In genomic region chr10:25488456-25488855, GRCm38 (mm10) we compare ENCODE assay signal across 9 mouse cellular contexts. TPM values are rescaled to one million over a fixed set of nuclear protein-coding genes. Genes with fewer than 3 reads are reported as not detected.
DNase-seq lines count a peak whose midpoint lies in the region; ATAC-seq and TF ChIP-seq lines count a peak whose summit lies in the region.
"Had no signal": no experiment of that assay in that cellular context is flagged by ENCODE, and none has a peak within 500 bp of the region (broad histone marks: within the 10 kb centered on the region; RNA-seq: fewer than 3 reads in every experiment).

No protein-coding gene starts in this region.

- no peaks in the 10 kb centered on the region for H3K27me3 ChIP-seq in E14TG2a.4 (ENCODE audit: insufficient read depth, low read length)
- H3K27me3 ChIP-seq in heart, embryonic 16.5 days (ENCODE audit: control insufficient read depth, insufficient read depth, low read length) = no peaks in the 10 kb centered on the region
- H3K27me3 ChIP-seq: limb, embryonic 15.5 days had no signal

- 19% methylated on average over 1 of the region's 1 CpGs for WGBS in heart, embryonic 16.5 days
- WGBS in lung, adult 2 months = 14% methylated on average over 1 of the region's 1 CpGs

- H3K9ac ChIP-seq in heart, embryonic 16.5 days (ENCODE audit: low read length) = no peak overlapping the region
- H3K9ac ChIP-seq: limb, embryonic 15.5 days had no signal

- TF ChIP-seq POLR2A in lung, adult 2 months (IDR thresholded peaks at IDR 0.05; ENCODE audit: borderline replicate concordance, extremely low read depth, low read depth, low read length) = no peak

- TF ChIP-seq CTCF in E14TG2a.4 (conservative IDR thresholded peaks at IDR 0.05; ENCODE audit: low read length) = peak; percentile 69
- TF ChIP-seq CTCF in lung, adult 2 months (IDR thresholded peaks at IDR 0.05; ENCODE audit: insufficient read depth, low read length) = peak; percentile 84

- H3K27ac ChIP-seq in heart, embryonic 16.5 days (ENCODE audit: low read length) = no peak overlapping the region
- H3K27ac ChIP-seq: limb, embryonic 15.5 days had no signal

- no peak overlapping the region for H3K4me3 ChIP-seq in E14TG2a.4 (replicated peaks; ENCODE audit: low read length)
- H3K4me3 ChIP-seq in heart, embryonic 16.5 days (ENCODE audit: low read length) = no peak overlapping the region
- no peak overlapping the region for H3K4me3 ChIP-seq in lung, adult 2 months (replicated peaks; ENCODE audit: extremely low read depth, low read depth, low read length)
- H3K4me3 ChIP-seq: limb, embryonic 15.5 days had no signal

- 0 out of 2 replicates have a peak, but pooled peaks have one; percentile 41 for ATAC-seq in heart, embryonic 16.5 days (replicated peaks; ENCODE audit: extremely low read depth, insufficient read depth, low FRiP score)

- no peak overlapping the region for H3K4me2 ChIP-seq in heart, embryonic 16.5 days (ENCODE audit: low read depth, low read length)
- H3K4me2 ChIP-seq: limb, embryonic 15.5 days had no signal

- DNase-seq in adrenal gland, postnatal 10 days = peak; percentile 81
- DNase-seq in embryo, embryonic 10.5 days (ENCODE audit: low spot score) = peak; percentile 76
- DNase-seq in kidney, postnatal 25 days = peak; percentile 66 to 86
- peak; percentile 63 for DNase-seq in lung, adult 2 months
- DNase-seq in ovary, postnatal 36 days (ENCODE audit: low spot score) = peak; percentile 53
- DNase-seq in thymus, postnatal 4 days = peak; percentile 87

- no peaks in the 10 kb centered on the region for H3K4me1 ChIP-seq in E14TG2a.4 (replicated peaks; ENCODE audit: low read depth, low read length)
- no peaks in the 10 kb centered on the region for H3K4me1 ChIP-seq in heart, embryonic 16.5 days (ENCODE audit: control insufficient read depth, insufficient read depth, low read length)
- no peaks in the 10 kb centered on the region for H3K4me1 ChIP-seq in lung, adult 2 months (ENCODE audit: control insufficient read depth, insufficient read depth, low read length)
- H3K4me1 ChIP-seq: limb, embryonic 15.5 days had no signal

- no peaks in the 10 kb centered on the region for H3K9me3 ChIP-seq in E14TG2a.4 (ENCODE audit: low read length)
- no peaks in the 10 kb centered on the region for H3K9me3 ChIP-seq in heart, embryonic 16.5 days (replicated peaks; ENCODE audit: control insufficient read depth, low read length)
- H3K9me3 ChIP-seq: limb, embryonic 15.5 days had no signal

- peaks cover 35% of the 10 kb centered on the region for H3K36me3 ChIP-seq in E14TG2a.4 (ENCODE audit: insufficient read depth, low read length)
- peaks cover 13% of the 10 kb centered on the region for H3K36me3 ChIP-seq in heart, embryonic 16.5 days (ENCODE audit: control insufficient read depth, insufficient read depth)

RNA-seq across cellular contexts. Expression of gene Smlr1, which starts 47.6 kb away (rescaled TPM):
- 10 to 100 TPM in 1 of 2 experiments, 1 to 10 TPM in 1; 4.8 to 15.5 TPM for total RNA-seq in adrenal gland, postnatal 10 days (2021)
- polyA plus RNA-seq in heart, embryonic 16.5 days (2015; fragmentation: Nextera tagmentation; extraction: Ambion mirVana) = not detected in 2 replicates
- polyA plus RNA-seq in lung, adult 2 months (2012; rRNA removed) = not detected in 2 replicates
- polyA plus RNA-seq: limb, embryonic 15.5 days had no signal
